Mouse (Mus musculus) liver, postnatal 0 days (tissue): ENCODE measurements around the gene Ankrd34c.

Experiments
- CTCF ChIP-seq: sonication (generic); IDR thresholded peaks from 2 replicates; pipeline ENCODE4 v1.5.1; 2016; ENCODE audit warnings: antibody characterized with exemption, low read depth
- EP300 ChIP-seq: IDR thresholded peaks from 2 replicates; pipeline ENCODE4 v1.6.1; 2016; ENCODE audit warnings: antibody characterized with exemption, low read depth, mild to moderate bottlenecking

GRCm38 (mm10) chr9:89706906-89707305, 31.4 kb downstream of the Ankrd34c start:
- TF ChIP-seq CTCF (peak; percentile 61), EP300 (no peak)
